8 mouse cellular contexts compared by ENCODE assay signal in genomic region chr3:131686106-131686505, GRCm38 (mm10).
A peak's percentile ranks its signal among the peaks of the same experiment; 100 is the strongest.
DNase-seq lines count a peak whose midpoint lies in the region; ATAC-seq and TF ChIP-seq lines count a peak whose summit lies in the region.
"Had no signal": no experiment of that assay in that cellular context is flagged by ENCODE, and none has a peak within 500 bp of the region (broad histone marks: within the 10 kb centered on the region; RNA-seq: fewer than 3 reads in every experiment).

No protein-coding gene starts in this region.

- TF ChIP-seq CTCF in brain, embryonic 14.5 days (IDR thresholded peaks at IDR 0.05; ENCODE audit: borderline replicate concordance, extremely low read depth, insufficient read depth, insufficient read length): no peak

- no peak for TF ChIP-seq POLR2A in brain, embryonic 14.5 days (IDR thresholded peaks at IDR 0.05; ENCODE audit: borderline replicate concordance, extremely low read depth, insufficient read depth, insufficient read length, poor library complexity, severe bottlenecking)

- 0 out of 2 replicates have a peak, but pooled peaks have one; percentile 12 for ATAC-seq in megakaryocyte, adult 5-6 weeks (ENCODE audit: poor library complexity, severe bottlenecking)
- ATAC-seq: inflammation-experienced regulatory T-cells, adult 6 months had no signal

- DNase-seq in layer of hippocampus, adult 8-10 months (ENCODE audit: low spot score in 2 of 2): peak; percentile 22 to 27
- DNase-seq in layer of hippocampus, postnatal 25 days (ENCODE audit: extremely low spot score in 1 of 2, low spot score in 1 of 2): no peak
- DNase-seq in brain, embryonic 14.5 days (ENCODE audit: low read depth): peak; percentile 4
- DNase-seq in frontal cortex, adult 2 months (ENCODE audit: extremely low spot score in 1 of 2, low spot score in 1 of 2): peak; percentile 80 to 85
- DNase-seq in cerebellum, adult 11-12 months: no peak
- no peak for DNase-seq in urinary bladder, postnatal 10 days (ENCODE audit: low spot score)

Comparison
In these comparisons a context has a peak if more than half of its experiments do, and no peak if none do; other contexts are left out.
1. DNase-seq: peak in layer of hippocampus, adult 8-10 months (2 of 2), brain, embryonic 14.5 days (single experiment) and frontal cortex, adult 2 months (2 of 2); none in layer of hippocampus, postnatal 25 days (0 of 2), cerebellum, adult 11-12 months (single experiment) and urinary bladder, postnatal 10 days (single experiment).